Mouse (Mus musculus): ENCODE measurements around the gene Gnai3. TPM values are rescaled to one million over a fixed set of nuclear protein-coding genes. Genes with fewer than 3 reads are reported as not detected.
A peak's percentile ranks its signal among the peaks of the same experiment; 100 is the strongest.

Gene Gnai3
- total and polyA plus RNA-seq, 3 experiments = 54.1 to 145 (median 78.7) TPM

GRCm38 (mm10) chr3:108061420-108061819, 84.5 kb downstream of the Gnai3 start (continued):
- TF ChIP-seq GABPA (IDR thresholded peaks at IDR 0.05; ENCODE audit: insufficient replicate concordance, low read depth, low read length) (no peak), HCFC1 (IDR thresholded peaks at IDR 0.05; ENCODE audit: low read depth, low read length) (no peak; the same call in 1 of the 2 replicates), PAX5 (IDR thresholded peaks at IDR 0.05; ENCODE audit: low read length) (no peak), JUN (IDR thresholded peaks at IDR 0.05; ENCODE audit: insufficient read depth, low read depth, low read length) (no peak; the same call in 1 of the 2 replicates), SMC3 (IDR thresholded peaks at IDR 0.05; ENCODE audit: low read depth, low read length) (peak; percentile 79), ZNF384 (IDR thresholded peaks at IDR 0.05; ENCODE audit: low read depth, low read length) (no peak; the same call in 1 of the 2 replicates), MAX (IDR thresholded peaks at IDR 0.05; ENCODE audit: low read length) (peak; percentile 89), USF2 (conservative IDR thresholded peaks at IDR 0.05; ENCODE audit: low read depth, low read length) (no peak), TCF12 (IDR thresholded peaks at IDR 0.05; ENCODE audit: low read depth, low read length) (no peak), NELFE (IDR thresholded peaks at IDR 0.05; ENCODE audit: low read depth, low read length) (no peak), POLR2AphosphoS2 (IDR thresholded peaks at IDR 0.05; ENCODE audit: low read depth, low read length) (no peak), KAT2A (IDR thresholded peaks at IDR 0.05; ENCODE audit: insufficient replicate concordance, low read length) (no peak), RCOR1 (conservative IDR thresholded peaks at IDR 0.05; ENCODE audit: low read depth, low read length) (no peak), UBTF (IDR thresholded peaks at IDR 0.05; ENCODE audit: low read depth, low read length) (no peak), ZKSCAN1 (IDR thresholded peaks at IDR 0.05; ENCODE audit: borderline replicate concordance, low read depth, low read length) (no peak), BHLHE40 (IDR thresholded peaks at IDR 0.05; ENCODE audit: low read depth, low read length) (0 out of 2 replicates have a peak, but pooled peaks have one; percentile 22)

Other genes with a start within 250 kb of the Gnai3 start
- gene Gstm7, start 214.3 kb downstream of the Gnai3 start, total RNA-seq (2012; rRNA removed) = not detected in 2 replicates
- not detected in 2 replicates for gene Gstm7, start 214.3 kb downstream of the Gnai3 start, total RNA-seq (2014; rRNA removed)
- not detected in 2 replicates for gene Gstm7, start 214.3 kb downstream of the Gnai3 start, polyA plus RNA-seq (2012; ENCODE audit: insufficient read length, low read depth)
- 0.17 TPM in 1 of 2 replicates, not detected in the other for gene Gstm6, start 202.4 kb downstream of the Gnai3 start, total RNA-seq (2012; rRNA removed)
- gene Gstm6, start 202.4 kb downstream of the Gnai3 start, total RNA-seq (2014; rRNA removed) = 0.35 TPM in 1 of 2 replicates, not detected in the other
- gene Gstm6, start 202.4 kb downstream of the Gnai3 start, polyA plus RNA-seq (2012; ENCODE audit: insufficient read length, low read depth) = 0.44 TPM in 1 of 2 replicates, not detected in the other
- gene Gstm3, start 176.9 kb downstream of the Gnai3 start, total RNA-seq (2012; rRNA removed) = not detected in 2 replicates
- gene Gstm3, start 176.9 kb downstream of the Gnai3 start, total RNA-seq (2014; rRNA removed) = not detected in 2 replicates
- not detected in 2 replicates for gene Gstm3, start 176.9 kb downstream of the Gnai3 start, polyA plus RNA-seq (2012; ENCODE audit: insufficient read length, low read depth)
- 0.13 TPM in 2 replicates for gene Gstm2, start 159.7 kb downstream of the Gnai3 start, total RNA-seq (2012; rRNA removed)
- gene Gstm2, start 159.7 kb downstream of the Gnai3 start, total RNA-seq (2014; rRNA removed) = not detected in 2 replicates
- gene Gstm2, start 159.7 kb downstream of the Gnai3 start, polyA plus RNA-seq (2012; ENCODE audit: insufficient read length, low read depth) = 0.49 and 0.53 TPM in 2 replicates
- 0.25 TPM in 1 of 2 replicates, not detected in the other for gene Gstm1, start 128.2 kb downstream of the Gnai3 start, total RNA-seq (2012; rRNA removed)
- gene Gstm1, start 128.2 kb downstream of the Gnai3 start, total RNA-seq (2014; rRNA removed) = 0.24 and 0.35 TPM in 2 replicates
- gene Gstm1, start 128.2 kb downstream of the Gnai3 start, polyA plus RNA-seq (2012; ENCODE audit: insufficient read length, low read depth) = 5.4 and 8.8 TPM in 2 replicates
- gene Gstm4, start 101.3 kb downstream of the Gnai3 start, total RNA-seq (2012; rRNA removed) = 4.5 and 7.0 TPM in 2 replicates
- 2.0 and 2.9 TPM in 2 replicates for gene Gstm4, start 101.3 kb downstream of the Gnai3 start, total RNA-seq (2014; rRNA removed)
- 19.1 and 22.1 TPM in 2 replicates for gene Gstm4, start 101.3 kb downstream of the Gnai3 start, polyA plus RNA-seq (2012; ENCODE audit: insufficient read length, low read depth)
- gene Ampd2, start 59.5 kb downstream of the Gnai3 start, total RNA-seq (2012; rRNA removed) = 55.8 and 60.5 TPM in 2 replicates
- 28.3 and 28.6 TPM in 2 replicates for gene Ampd2, start 59.5 kb downstream of the Gnai3 start, total RNA-seq (2014; rRNA removed)
- gene Ampd2, start 59.5 kb downstream of the Gnai3 start, polyA plus RNA-seq (2012; ENCODE audit: insufficient read length, low read depth) = 82.5 and 85.9 TPM in 2 replicates
- gene Gnat2, start 53.4 kb downstream of the Gnai3 start, total RNA-seq (2012; rRNA removed) = 15.5 and 17.5 TPM in 2 replicates
- 10.1 and 11.2 TPM in 2 replicates for gene Gnat2, start 53.4 kb downstream of the Gnai3 start, total RNA-seq (2014; rRNA removed)
- 13.3 and 14.8 TPM in 2 replicates for gene Gnat2, start 53.4 kb downstream of the Gnai3 start, polyA plus RNA-seq (2012; ENCODE audit: insufficient read length, low read depth)
- gene Gpr61, start 8.7 kb upstream of the Gnai3 start, total RNA-seq (2012; rRNA removed) = 0.04 TPM in 1 of 2 replicates, not detected in the other
- not detected in 2 replicates for gene Gpr61, start 8.7 kb upstream of the Gnai3 start, total RNA-seq (2014; rRNA removed)
- gene Gpr61, start 8.7 kb upstream of the Gnai3 start, polyA plus RNA-seq (2012; ENCODE audit: insufficient read length, low read depth) = 0.27 and 0.33 TPM in 2 replicates
- 0.59 and 0.76 TPM in 2 replicates for gene Amigo1, start 40.2 kb upstream of the Gnai3 start, total RNA-seq (2012; rRNA removed)
- 0.07 and 0.21 TPM in 2 replicates for gene Amigo1, start 40.2 kb upstream of the Gnai3 start, total RNA-seq (2014; rRNA removed)
- gene Amigo1, start 40.2 kb upstream of the Gnai3 start, polyA plus RNA-seq (2012; ENCODE audit: insufficient read length, low read depth) = 0.12 TPM in 1 of 2 replicates, not detected in the other
- gene Cyb561d1, start 55.1 kb upstream of the Gnai3 start, total RNA-seq (2012; rRNA removed) = 2.4 and 2.6 TPM in 2 replicates
- 2.0 and 2.2 TPM in 2 replicates for gene Cyb561d1, start 55.1 kb upstream of the Gnai3 start, total RNA-seq (2014; rRNA removed)
- gene Cyb561d1, start 55.1 kb upstream of the Gnai3 start, polyA plus RNA-seq (2012; ENCODE audit: insufficient read length, low read depth) = 4.0 and 4.1 TPM in 2 replicates
- gene Atxn7l2, start 64.8 kb upstream of the Gnai3 start, total RNA-seq (2012; rRNA removed) = 4.2 and 4.5 TPM in 2 replicates
- 3.4 and 3.8 TPM in 2 replicates for gene Atxn7l2, start 64.8 kb upstream of the Gnai3 start, total RNA-seq (2014; rRNA removed)
- 10.7 and 13.3 TPM in 2 replicates for gene Atxn7l2, start 64.8 kb upstream of the Gnai3 start, polyA plus RNA-seq (2012; ENCODE audit: insufficient read length, low read depth)
- not detected in 2 replicates for gene Sypl2, start 80.5 kb upstream of the Gnai3 start, total RNA-seq (2012; rRNA removed)
- gene Sypl2, start 80.5 kb upstream of the Gnai3 start, total RNA-seq (2014; rRNA removed) = not detected in 2 replicates
- not detected in 2 replicates for gene Sypl2, start 80.5 kb upstream of the Gnai3 start, polyA plus RNA-seq (2012; ENCODE audit: insufficient read length, low read depth)
- gene Psma5, start 110.8 kb upstream of the Gnai3 start, total RNA-seq (2012; rRNA removed) = 245 and 297 TPM in 2 replicates
- gene Psma5, start 110.8 kb upstream of the Gnai3 start, total RNA-seq (2014; rRNA removed) = 341 and 378 TPM in 2 replicates
- gene Psma5, start 110.8 kb upstream of the Gnai3 start, polyA plus RNA-seq (2012; ENCODE audit: insufficient read length, low read depth) = 251 and 264 TPM in 2 replicates
- 0.50 and 1.2 TPM in 2 replicates for gene Sort1, start 137.9 kb upstream of the Gnai3 start, total RNA-seq (2012; rRNA removed)
- gene Sort1, start 137.9 kb upstream of the Gnai3 start, total RNA-seq (2014; rRNA removed) = 0.15 and 0.31 TPM in 2 replicates
- gene Sort1, start 137.9 kb upstream of the Gnai3 start, polyA plus RNA-seq (2012; ENCODE audit: insufficient read length, low read depth) = 0.52 and 0.90 TPM in 2 replicates
- not detected in 2 replicates for gene Mybphl, start 218.8 kb upstream of the Gnai3 start, total RNA-seq (2012; rRNA removed)
- not detected in 2 replicates for gene Mybphl, start 218.8 kb upstream of the Gnai3 start, total RNA-seq (2014; rRNA removed)
- gene Mybphl, start 218.8 kb upstream of the Gnai3 start, polyA plus RNA-seq (2012; ENCODE audit: insufficient read length, low read depth) = not detected in 2 replicates
- 76.2 and 89.1 TPM in 2 replicates for gene Psrc1, start 237.7 kb upstream of the Gnai3 start, total RNA-seq (2012; rRNA removed)
- gene Psrc1, start 237.7 kb upstream of the Gnai3 start, total RNA-seq (2014; rRNA removed) = 105 and 106 TPM in 2 replicates
- 101 and 108 TPM in 2 replicates for gene Psrc1, start 237.7 kb upstream of the Gnai3 start, polyA plus RNA-seq (2012; ENCODE audit: insufficient read length, low read depth)